Mouse (Mus musculus): ENCODE measurements around the gene P4ha3.

DNA sequence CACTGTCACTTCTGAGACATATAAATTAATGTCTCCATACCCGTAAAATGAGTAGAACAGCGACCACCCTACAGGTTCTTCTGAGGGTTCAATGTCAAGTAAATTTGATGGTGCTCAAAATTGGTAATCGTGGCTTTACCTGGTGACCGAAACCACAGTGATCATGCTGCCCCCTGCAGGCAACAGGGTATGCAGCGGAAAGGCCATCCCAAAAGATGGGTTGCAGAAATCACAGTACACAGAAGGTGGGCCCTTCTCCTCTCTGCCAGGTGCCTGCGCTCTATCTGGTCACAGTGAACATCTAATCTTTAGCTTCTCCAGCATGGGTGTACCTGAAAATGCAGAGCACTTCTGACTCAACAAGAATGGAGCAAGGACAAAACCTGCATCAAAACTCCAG is 40.2 kb downstream of the P4ha3 start:
- TF ChIP-seq USF1 (IDR thresholded peaks at IDR 0.05; ENCODE audit: low read depth), result no peak
- peak; percentile 15 for TF ChIP-seq CTCF (IDR thresholded peaks at IDR 0.05; ENCODE audit: control insufficient read depth, insufficient read depth, insufficient read length)
- no peak for TF ChIP-seq MYOG (IDR thresholded peaks at IDR 0.05; ENCODE audit: control insufficient read depth, extremely low read depth, insufficient read length)
- TF ChIP-seq MYOD1 (IDR thresholded peaks at IDR 0.05; ENCODE audit: control insufficient read depth, insufficient read length, low read depth), result no peak
- TF ChIP-seq MAX (IDR thresholded peaks at IDR 0.05), result no peak
